Mouse (Mus musculus): ENCODE measurements at regions not wholly inside any gene's neighbourhood (a gene's known extent, or its start where the extent isn't known, plus 50 kb on each side); places are given as distances from the start of the nearest gene placed in this dataset.

DNA sequence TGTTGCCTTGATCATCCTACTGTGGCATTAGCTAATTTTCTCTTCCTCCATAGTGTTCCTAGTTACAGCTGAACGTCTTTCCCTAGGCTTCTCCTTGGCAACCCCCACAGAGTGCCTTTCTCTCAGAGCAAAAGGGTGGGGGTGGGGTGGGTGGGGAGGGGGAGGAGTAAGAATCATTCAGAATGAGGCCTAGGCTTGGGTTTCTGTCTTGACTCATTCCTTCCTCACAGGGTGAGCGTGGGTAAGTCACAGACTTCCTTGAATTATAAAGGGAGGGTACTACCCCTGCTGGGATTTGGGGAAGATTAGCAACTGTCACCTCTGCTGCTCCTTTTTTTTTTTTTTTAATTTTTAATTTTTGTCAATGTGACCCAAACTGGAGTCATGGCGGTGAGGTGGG, 114.5 kb downstream of the Dhx35 start:
- DNase-seq (ENCODE audit: low spot score): no peak

DNA sequence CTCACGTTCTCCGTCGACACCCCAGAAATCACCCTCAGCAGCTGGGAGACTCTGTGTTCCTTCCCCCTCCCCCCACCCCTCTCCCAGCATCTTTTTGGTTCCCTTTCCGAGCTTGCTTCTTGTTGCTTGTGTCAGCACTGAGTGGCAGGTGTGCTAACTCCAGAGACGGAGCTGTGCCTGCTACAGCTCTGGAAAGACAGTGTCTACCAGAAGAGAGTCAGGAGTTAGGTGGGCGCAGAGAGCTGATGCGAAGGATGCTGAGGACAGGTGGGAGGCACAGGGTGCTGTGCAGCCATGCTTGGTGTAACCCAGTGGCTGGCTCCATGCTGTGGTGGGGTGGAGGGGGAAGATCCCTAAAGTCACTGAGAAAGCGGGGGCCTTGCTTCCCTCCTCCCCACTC, 115.7 kb downstream of the Dhx35 start:
- no peak for DNase-seq (ENCODE audit: low spot score)

DNA sequence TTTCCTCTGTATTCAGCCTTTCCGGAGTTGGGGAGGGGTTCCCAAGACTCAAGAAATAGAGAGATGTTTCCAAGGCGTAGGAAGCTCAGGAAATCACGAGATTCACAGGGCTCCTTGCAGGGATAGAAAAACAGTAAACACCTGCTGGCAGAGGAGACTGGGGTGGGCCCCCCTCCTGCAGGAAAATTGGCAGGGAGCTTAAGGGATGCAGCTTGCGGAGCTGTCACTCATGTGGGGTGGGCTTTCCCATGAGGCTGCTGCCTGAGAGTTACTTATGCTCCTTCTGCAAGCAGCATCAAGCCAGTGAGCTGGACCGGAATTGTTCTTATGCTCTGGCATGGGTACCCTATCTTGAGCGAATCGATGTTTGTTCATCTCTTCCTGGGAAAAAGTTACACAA, 116.6 kb downstream of the Dhx35 start:
- DNase-seq (ENCODE audit: low spot score): no peak

DNA sequence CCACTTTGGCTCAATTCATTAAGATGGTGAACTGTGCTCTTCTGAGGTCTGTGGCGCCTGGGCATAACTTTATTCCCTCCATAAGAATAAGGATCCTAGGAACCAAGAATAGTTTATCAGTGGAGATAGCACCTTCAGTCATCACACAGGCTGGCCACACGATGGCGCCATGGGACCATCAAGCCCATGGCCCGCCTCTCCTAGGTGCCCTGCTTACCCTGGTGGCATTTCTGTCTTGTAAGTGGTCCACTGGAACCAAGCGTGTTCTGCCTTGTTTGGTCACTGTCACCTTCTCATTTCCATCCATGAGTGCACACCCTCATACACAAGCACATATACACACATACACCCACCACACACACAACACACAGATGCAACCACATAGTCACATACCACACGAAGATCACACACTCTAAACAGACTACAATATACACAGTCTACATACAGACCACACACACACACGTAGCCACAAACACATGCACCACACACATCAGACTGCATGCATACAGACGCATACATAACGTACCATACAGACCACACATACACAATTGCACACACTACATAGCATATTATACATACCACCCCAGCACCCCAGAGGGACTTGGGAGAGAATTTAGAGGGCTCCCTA, 118.1 kb downstream of the Dhx35 start:
- DNase-seq (ENCODE audit: low spot score): peak; percentile 3

GRCm38 (mm10) chr2:158917398-158917797, 122.8 kb downstream of the Dhx35 start:
- DNase-seq (ENCODE audit: low spot score): no peak

GRCm38 (mm10) chr2:158918312-158918711, 123.7 kb downstream of the Dhx35 start:
- DNase-seq (ENCODE audit: low spot score): no peak

DNA sequence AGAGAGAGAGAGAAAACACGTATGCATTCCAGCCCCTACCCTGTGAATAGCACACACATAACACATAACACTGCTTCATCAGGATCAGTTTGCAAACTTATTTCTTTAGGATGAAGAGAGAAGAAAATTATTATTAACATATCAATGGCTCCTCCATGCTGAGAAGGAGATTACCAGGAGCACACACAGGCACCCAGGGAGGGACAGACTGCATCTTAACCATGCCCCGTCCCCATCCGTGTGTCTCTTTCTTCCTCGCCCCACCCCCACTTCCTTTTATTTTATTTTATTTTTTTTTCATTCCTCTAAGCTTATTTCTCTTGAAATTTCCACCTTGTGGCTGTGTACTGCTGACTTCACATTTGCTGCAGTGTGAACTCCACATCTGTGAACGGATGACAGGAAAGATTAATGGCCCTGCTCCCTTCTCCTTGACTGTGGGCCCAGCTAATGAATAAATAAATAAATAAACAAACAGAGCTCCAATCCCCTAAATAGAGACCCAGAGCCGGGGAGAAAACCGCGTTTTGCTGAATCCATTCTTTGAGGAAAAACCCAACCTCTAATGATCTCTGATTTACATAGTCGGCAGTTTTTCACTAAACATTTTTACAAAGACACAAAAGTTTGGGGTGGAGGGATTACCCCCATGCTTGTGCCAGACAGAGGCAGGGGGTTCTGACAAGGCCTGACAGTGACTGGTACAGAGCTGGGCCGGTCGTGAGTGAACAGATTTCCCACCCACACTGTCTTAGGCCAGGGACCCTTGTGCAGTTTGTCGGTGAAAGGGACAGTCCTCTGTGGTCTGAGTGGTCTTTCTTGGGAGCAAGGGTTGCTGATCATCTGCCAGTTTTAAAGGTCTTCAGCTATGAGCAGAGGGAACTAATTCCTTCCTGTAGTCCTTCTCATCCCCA, 127.0 kb downstream of the Dhx35 start:
- DNase-seq (ENCODE audit: low spot score): no peak

GRCm38 (mm10) chr2:158922766-158923165, 128.2 kb downstream of the Dhx35 start:
- DNase-seq (ENCODE audit: low spot score): peak; percentile 10

DNA sequence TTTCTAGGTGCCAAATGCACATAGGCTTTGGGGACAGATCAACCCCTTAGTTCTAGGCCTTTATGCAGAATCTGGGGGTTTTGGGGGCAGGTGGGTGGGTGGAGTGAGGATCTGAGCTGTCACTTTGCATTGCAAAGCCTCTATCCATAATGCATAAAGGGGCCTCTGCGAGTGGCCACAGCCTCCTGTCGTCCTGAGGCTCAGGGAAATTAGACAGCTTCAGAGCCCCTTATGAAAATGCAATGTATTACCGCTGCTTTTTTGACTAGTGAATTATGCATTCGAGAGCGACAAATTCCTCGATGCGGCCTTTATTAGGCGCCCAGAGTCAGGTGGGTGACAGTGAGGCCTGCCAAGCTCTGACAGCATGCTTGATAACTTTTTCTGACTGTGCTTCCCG, 134.9 kb downstream of the Dhx35 start:
- no peak for DNase-seq (ENCODE audit: low spot score)

DNA sequence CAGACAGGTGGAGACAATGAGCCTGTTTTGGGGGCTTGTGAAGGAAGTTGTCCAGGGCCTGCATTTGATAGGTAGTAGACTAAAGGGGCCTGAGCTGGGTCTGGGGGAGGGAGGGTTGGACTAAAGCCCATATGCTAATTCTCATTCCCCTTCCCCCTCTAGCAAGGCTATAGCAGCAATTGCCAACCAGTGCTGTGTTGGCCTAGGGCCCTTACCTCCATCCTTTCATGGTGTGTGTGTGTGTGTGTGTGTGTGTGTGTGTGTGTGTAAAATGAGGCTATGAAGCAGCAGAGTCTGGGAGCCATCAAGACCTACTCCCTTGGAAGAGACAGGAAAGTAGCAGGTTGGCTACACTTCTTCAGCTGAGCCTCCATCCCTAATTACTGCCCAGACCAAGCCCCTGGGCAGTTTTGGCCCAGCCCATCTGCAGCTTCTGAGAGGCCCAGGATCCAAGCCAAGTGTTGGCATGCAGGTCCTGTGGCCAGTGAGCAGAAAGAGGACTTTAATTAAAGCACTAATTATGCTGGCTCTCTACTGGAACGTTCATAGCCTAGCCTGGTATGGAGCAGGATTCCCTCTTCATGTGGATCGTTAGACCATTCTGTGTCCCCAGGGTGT, 143.4 kb downstream of the Dhx35 start:
- no peak for DNase-seq (ENCODE audit: low spot score)

- DNase-seq (ENCODE audit: low spot score): no peak
Measured at GRCm38 (mm10) chr2:158949418-158949817, 154.8 kb downstream of the Dhx35 start.

GRCm38 (mm10) chr2:158951061-158951460, 156.5 kb downstream of the Dhx35 start:
- DNase-seq (ENCODE audit: low spot score): peak; percentile 7

GRCm38 (mm10) chr2:158956888-158957287, 162.3 kb downstream of the Dhx35 start:
- DNase-seq (ENCODE audit: low spot score): no peak

DNA sequence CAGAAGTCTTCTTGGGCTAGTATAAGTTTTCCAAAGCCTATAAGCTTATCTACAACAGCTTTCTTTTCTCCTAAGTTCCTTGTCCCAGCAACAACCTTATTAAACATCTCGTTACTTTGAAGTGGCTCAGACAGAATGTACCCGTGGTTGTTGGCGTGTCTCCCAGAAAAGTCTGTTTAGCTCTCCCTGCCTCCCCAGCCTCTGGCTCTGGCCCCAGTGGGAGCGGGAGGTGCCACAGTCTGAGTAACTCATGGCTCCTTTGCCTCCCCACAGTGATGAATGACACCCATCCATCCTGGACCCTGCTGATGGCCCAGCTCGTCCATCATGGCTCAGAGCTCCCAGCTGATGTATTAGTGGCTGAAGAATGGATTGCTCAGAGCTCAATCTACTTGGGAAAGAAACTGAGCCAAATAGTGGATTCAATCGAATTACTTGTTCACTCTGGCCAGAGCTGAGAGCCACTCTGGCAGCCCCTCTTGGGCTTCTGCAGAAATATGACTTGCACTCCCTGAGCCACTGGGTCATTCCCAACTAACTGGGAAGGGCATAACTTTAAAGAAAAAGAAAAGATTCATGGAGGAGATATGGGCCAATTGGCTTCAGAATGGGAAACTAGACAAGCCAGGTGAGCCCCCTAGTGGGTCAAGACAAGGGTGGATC, 170.5 kb downstream of the Dhx35 start:
- DNase-seq (ENCODE audit: low spot score): no peak

DNA sequence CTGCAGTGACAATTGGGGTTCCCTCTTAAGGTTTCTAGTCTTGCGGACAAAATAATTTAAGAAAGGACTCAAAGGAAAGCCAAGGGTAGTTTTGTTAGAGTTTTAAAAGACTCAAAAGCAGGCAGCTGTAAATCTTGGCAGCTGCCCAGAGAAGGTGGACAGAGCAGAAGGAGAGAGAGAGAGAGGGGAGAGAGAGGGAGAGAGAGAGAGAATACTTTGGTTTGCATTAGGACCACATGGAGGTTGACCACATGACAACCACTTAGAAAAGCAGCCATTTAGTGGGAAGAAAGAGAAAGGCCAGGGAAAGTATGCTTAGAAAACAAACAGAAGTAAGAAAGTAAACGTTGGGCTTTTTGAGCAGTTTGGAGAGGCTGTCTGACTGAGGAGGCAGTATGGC, 177.6 kb downstream of the Dhx35 start:
- DNase-seq (ENCODE audit: low spot score): no peak

- no peak for DNase-seq (ENCODE audit: low spot score)
Measured at GRCm38 (mm10) chr2:158985529-158986148, 191.0 kb downstream of the Dhx35 start.

- no peak for DNase-seq (ENCODE audit: low spot score)
Measured at GRCm38 (mm10) chr2:159002481-159003186, 208.0 kb downstream of the Dhx35 start.

- DNase-seq (ENCODE audit: low spot score): no peak
Measured at GRCm38 (mm10) chr2:159003187-159003497, 208.5 kb downstream of the Dhx35 start.

GRCm38 (mm10) chr2:159004417-159004816, 209.8 kb downstream of the Dhx35 start:
- no peak for DNase-seq (ENCODE audit: low spot score)

DNA sequence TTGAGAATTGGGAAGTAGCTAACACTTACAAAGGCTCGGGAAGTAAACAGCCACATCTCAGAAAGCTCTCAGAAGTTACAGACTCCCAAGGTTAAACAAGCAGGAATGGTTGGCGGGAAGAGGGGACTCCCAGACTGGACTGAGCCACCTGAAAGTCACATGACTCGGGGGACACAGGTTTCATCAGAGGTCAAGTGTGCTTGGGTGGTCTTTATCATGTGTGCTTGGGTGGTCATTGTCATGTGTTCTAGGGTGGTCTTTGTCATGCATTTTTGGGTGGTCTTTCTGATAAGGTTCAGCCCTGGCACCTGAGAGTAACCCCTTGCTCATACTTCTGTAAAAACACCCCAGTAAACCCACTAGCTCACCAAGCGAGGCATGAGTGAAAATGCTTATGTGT, 218.1 kb downstream of the Dhx35 start:
- no peak for DNase-seq (ENCODE audit: low spot score)

DNA sequence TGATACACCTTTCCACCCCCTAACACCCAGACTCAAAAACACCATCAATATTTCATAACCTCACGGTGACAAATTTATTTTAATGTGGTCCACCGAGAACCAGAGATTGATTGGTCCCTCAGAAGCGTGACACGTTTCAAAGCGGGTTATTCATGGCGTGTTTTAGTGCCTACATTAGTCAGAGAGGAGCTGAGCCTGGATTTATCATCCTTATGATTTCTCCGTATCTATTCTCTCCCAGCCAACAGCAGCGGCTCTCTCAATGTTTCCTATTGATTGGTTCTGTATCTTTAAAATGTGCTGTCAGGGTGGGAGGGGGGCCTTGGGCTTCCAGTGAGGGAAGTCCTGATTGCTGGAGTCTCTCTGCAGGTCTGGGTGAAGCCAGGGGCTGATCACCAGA, 219.9 kb downstream of the Dhx35 start:
- no peak for DNase-seq (ENCODE audit: low spot score)
